ENCODE assay signal across 24 mouse cellular contexts in the genomic region with DNA sequence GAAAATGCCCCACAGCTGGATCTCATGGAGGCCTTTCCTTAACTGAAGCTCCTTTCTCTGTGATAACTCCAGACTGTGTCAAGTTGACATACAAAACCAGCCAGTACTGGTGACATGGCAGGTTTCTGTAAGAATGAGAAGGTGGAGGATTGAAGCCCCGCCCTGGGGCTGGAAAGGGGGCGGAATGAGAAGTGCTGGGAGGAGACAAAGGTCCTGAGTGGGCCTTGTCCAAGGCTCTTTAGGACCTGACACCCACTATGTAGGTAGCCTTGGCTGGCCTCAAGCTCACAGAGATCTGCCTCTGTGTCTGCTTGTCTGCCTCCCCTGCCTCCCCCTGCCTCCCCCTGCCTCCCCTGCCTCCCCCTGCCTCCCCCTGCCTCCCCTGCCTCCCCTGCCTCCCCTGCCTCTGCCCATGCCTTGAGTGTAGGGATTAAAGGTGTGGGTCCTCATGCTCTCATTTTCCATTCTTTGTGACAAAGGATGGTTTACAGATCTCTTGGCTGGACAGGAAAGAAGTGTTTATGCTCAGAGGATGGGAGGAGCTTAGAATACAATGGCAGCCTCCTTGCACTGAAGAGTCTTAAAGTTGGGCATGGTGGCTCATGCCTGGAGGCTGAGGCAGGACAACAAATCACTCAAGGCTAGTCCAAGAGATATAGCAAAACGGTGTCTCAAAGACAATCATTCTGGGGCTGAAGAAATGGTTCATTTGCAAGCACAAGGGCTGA. TPM values are rescaled to one million over a fixed set of nuclear protein-coding genes. Genes with fewer than 3 reads are reported as not detected.
A peak's percentile ranks its signal among the peaks of the same experiment; 100 is the strongest.
DNase-seq lines count a peak whose midpoint lies in the region; ATAC-seq and TF ChIP-seq lines count a peak whose summit lies in the region.
"Had no signal": no experiment of that assay in that cellular context is flagged by ENCODE, and none has a peak within 500 bp of the region (broad histone marks: within the 10 kb centered on the region; RNA-seq: fewer than 3 reads in every experiment).

No protein-coding gene starts in this region.

- H3K27me3 ChIP-seq in forebrain, embryonic 10.5 days (ENCODE audit: poor library complexity, severe bottlenecking), result peaks cover 9% of the 10 kb centered on the region; the same call in 1 of the 2 replicates
- peaks cover 4% of the 10 kb centered on the region; the same call in 1 of the 2 replicates for H3K27me3 ChIP-seq in forebrain, embryonic 12.5 days
- H3K27me3 ChIP-seq in lung, embryonic 15.5 days, result no peaks in the 10 kb centered on the region
- no peaks in the 10 kb centered on the region for H3K27me3 ChIP-seq in lung, postnatal 0 days (replicated peaks; ENCODE audit: insufficient read depth, low read length)
- H3K27me3 ChIP-seq in kidney, embryonic 14.5 days (ENCODE audit: control insufficient read depth, insufficient read depth, low read length), result no peaks in the 10 kb centered on the region
- H3K27me3 ChIP-seq in midbrain, postnatal 0 days (ENCODE audit: insufficient read depth, low read length), result no peaks in the 10 kb centered on the region
- H3K27me3 ChIP-seq: embryonic facial prominence, embryonic 15.5 days; heart, embryonic 15.5 days; hindbrain, embryonic 15.5 days had no signal

- no peak for TF ChIP-seq CTCF in lung, postnatal 0 days (IDR thresholded peaks at IDR 0.05)
- TF ChIP-seq CTCF in midbrain, postnatal 0 days (IDR thresholded peaks at IDR 0.05), result no peak

- no peak overlapping the region for H3K4me3 ChIP-seq in forebrain, embryonic 10.5 days
- H3K4me3 ChIP-seq in forebrain, embryonic 12.5 days (replicated peaks), result no peak overlapping the region
- no peak overlapping the region for H3K4me3 ChIP-seq in lung, embryonic 15.5 days
- no peak overlapping the region for H3K4me3 ChIP-seq in lung, postnatal 0 days (ENCODE audit: low read depth, low read length)
- no peak overlapping the region for H3K4me3 ChIP-seq in kidney, embryonic 14.5 days (ENCODE audit: low read length)
- H3K4me3 ChIP-seq in midbrain, postnatal 0 days (ENCODE audit: low read depth, low read length), result no peak overlapping the region
- H3K4me3 ChIP-seq: embryonic facial prominence, embryonic 15.5 days; erythroblast, embryonic 14.5 days; heart, embryonic 15.5 days; hindbrain, embryonic 10.5 days; hindbrain, embryonic 15.5 days had no signal

- 0 out of 2 replicates have a peak overlapping the region, but pooled peaks have one; percentile 15 for H3K27ac ChIP-seq in forebrain, embryonic 10.5 days
- no peak overlapping the region for H3K27ac ChIP-seq in forebrain, embryonic 12.5 days
- H3K27ac ChIP-seq in lung, embryonic 15.5 days, result peak overlapping the region; percentile 50; the same call in 1 of the 2 replicates
- H3K27ac ChIP-seq in lung, postnatal 0 days (ENCODE audit: low read length), result no peak overlapping the region
- H3K27ac ChIP-seq in kidney, embryonic 14.5 days (ENCODE audit: low read depth, low read length), result no peak overlapping the region
- no peak overlapping the region for H3K27ac ChIP-seq in midbrain, postnatal 0 days (ENCODE audit: low read depth, low read length)
- H3K27ac ChIP-seq: embryonic facial prominence, embryonic 15.5 days; heart, embryonic 15.5 days; hindbrain, embryonic 10.5 days; hindbrain, embryonic 15.5 days had no signal

- WGBS in forebrain, embryonic 10.5 days, result 75% methylated on average over 3 of the region's 3 CpGs
- 70% methylated on average over 3 of the region's 3 CpGs for WGBS in forebrain, embryonic 12.5 days
- 58% methylated on average over 3 of the region's 3 CpGs for WGBS in lung, embryonic 15.5 days
- WGBS in lung, postnatal 0 days, result 57% methylated on average over 3 of the region's 3 CpGs
- 84% methylated on average over 3 of the region's 3 CpGs for WGBS in kidney, embryonic 14.5 days
- 72% methylated on average over 3 of the region's 3 CpGs for WGBS in midbrain, postnatal 0 days

- no peak for DNase-seq in forebrain, embryonic 10.5 days (ENCODE audit: extremely low spot score, low spot score)
- DNase-seq in lung, postnatal 14 days, result no peak
- DNase-seq in lung, postnatal 0 days (ENCODE audit: low spot score), result peak; percentile 54
- DNase-seq in thymus, postnatal 36 days, result no peak
- no peak for DNase-seq in midbrain, postnatal 0 days (ENCODE audit: low spot score)
- DNase-seq: adrenal gland, postnatal 10 days; B cell, adult 2 months; cerebellum, adult 11 months; cerebellum, adult 8-10 months; cerebellum, postnatal 14 days; embryo, embryonic 11 days; gastrocnemius, postnatal 14 days; heart, postnatal 14 days had no signal

- H3K4me2 ChIP-seq in forebrain, embryonic 12.5 days, result no peak overlapping the region
- H3K4me2 ChIP-seq in lung, embryonic 15.5 days, result no peak overlapping the region
- H3K4me2 ChIP-seq in lung, postnatal 0 days (replicated peaks; ENCODE audit: low read depth, low read length), result no peak overlapping the region
- H3K4me2 ChIP-seq in kidney, embryonic 14.5 days (replicated peaks; ENCODE audit: low read depth, low read length), result no peak overlapping the region
- H3K4me2 ChIP-seq in midbrain, postnatal 0 days (ENCODE audit: low read depth, low read length, poor library complexity, severe bottlenecking), result no peak overlapping the region
- H3K4me2 ChIP-seq: embryonic facial prominence, embryonic 15.5 days; heart, embryonic 11.5 days; heart, embryonic 15.5 days; hindbrain, embryonic 15.5 days had no signal

- no peak for ATAC-seq in forebrain, embryonic 12.5 days (ENCODE audit: low FRiP score)
- ATAC-seq in lung, embryonic 15.5 days (ENCODE audit: borderline replicate concordance, extremely low read depth, low FRiP score, low TSS enrichment), result no peak
- peak; percentile 54 for ATAC-seq in lung, postnatal 0 days
- ATAC-seq in kidney, embryonic 14.5 days (ENCODE audit: low FRiP score, low TSS enrichment), result no peak
- ATAC-seq in midbrain, postnatal 0 days (ENCODE audit: low FRiP score), result no peak
- ATAC-seq: CD4-positive, CD25-positive, alpha-beta regulatory T cell, adult 4 months; forebrain, embryonic 16.5 days had no signal

- H3K9me3 ChIP-seq in forebrain, embryonic 10.5 days, result no peaks in the 10 kb centered on the region
- H3K9me3 ChIP-seq in forebrain, embryonic 12.5 days, result 0 out of 2 replicates have a peak, but pooled peaks cover 2% of the 10 kb centered on the region
- no peaks in the 10 kb centered on the region for H3K9me3 ChIP-seq in lung, embryonic 15.5 days
- H3K9me3 ChIP-seq in lung, postnatal 0 days (ENCODE audit: low read length), result no peaks in the 10 kb centered on the region
- no peaks in the 10 kb centered on the region for H3K9me3 ChIP-seq in kidney, embryonic 14.5 days (ENCODE audit: control insufficient read depth, low read length)
- no peaks in the 10 kb centered on the region for H3K9me3 ChIP-seq in midbrain, postnatal 0 days (ENCODE audit: low read length)
- H3K9me3 ChIP-seq: embryonic facial prominence, embryonic 15.5 days; heart, embryonic 15.5 days; hindbrain, embryonic 10.5 days; hindbrain, embryonic 15.5 days had no signal

- no peak overlapping the region for H3K9ac ChIP-seq in forebrain, embryonic 12.5 days
- no peak overlapping the region for H3K9ac ChIP-seq in lung, embryonic 15.5 days
- H3K9ac ChIP-seq in lung, postnatal 0 days (replicated peaks; ENCODE audit: low read depth), result no peak overlapping the region
- no peak overlapping the region for H3K9ac ChIP-seq in kidney, embryonic 14.5 days (ENCODE audit: low read depth, low read length)
- H3K9ac ChIP-seq in midbrain, postnatal 0 days (replicated peaks; ENCODE audit: low read length, poor library complexity, severe bottlenecking), result no peak overlapping the region
- H3K9ac ChIP-seq: embryonic facial prominence, embryonic 15.5 days; heart, embryonic 15.5 days; hindbrain, embryonic 15.5 days had no signal

- TF ChIP-seq EP300 in lung, postnatal 0 days (IDR thresholded peaks at IDR 0.05), result no peak

- H3K4me1 ChIP-seq in forebrain, embryonic 10.5 days, result peaks cover 13% of the 10 kb centered on the region
- no peaks in the 10 kb centered on the region for H3K4me1 ChIP-seq in forebrain, embryonic 12.5 days
- 0 out of 2 replicates have a peak, but pooled peaks cover 4% of the 10 kb centered on the region for H3K4me1 ChIP-seq in lung, embryonic 15.5 days
- no peaks in the 10 kb centered on the region for H3K4me1 ChIP-seq in lung, postnatal 0 days (ENCODE audit: insufficient read depth, low read depth, low read length)
- no peaks in the 10 kb centered on the region for H3K4me1 ChIP-seq in kidney, embryonic 14.5 days (ENCODE audit: control insufficient read depth, insufficient read depth, low read length)
- no peaks in the 10 kb centered on the region for H3K4me1 ChIP-seq in midbrain, postnatal 0 days (ENCODE audit: insufficient read depth, low read length)
- H3K4me1 ChIP-seq: heart, embryonic 15.5 days had no signal

- no peaks in the 10 kb centered on the region for H3K36me3 ChIP-seq in forebrain, embryonic 10.5 days (replicated peaks)
- H3K36me3 ChIP-seq in forebrain, embryonic 12.5 days (replicated peaks), result no peaks in the 10 kb centered on the region
- no peaks in the 10 kb centered on the region for H3K36me3 ChIP-seq in lung, embryonic 15.5 days
- H3K36me3 ChIP-seq in lung, postnatal 0 days (ENCODE audit: insufficient read depth, low read length), result no peaks in the 10 kb centered on the region
- H3K36me3 ChIP-seq in kidney, embryonic 14.5 days (ENCODE audit: control insufficient read depth, insufficient read depth, low read length), result no peaks in the 10 kb centered on the region
- H3K36me3 ChIP-seq in midbrain, postnatal 0 days (ENCODE audit: insufficient read depth, low read length), result no peaks in the 10 kb centered on the region
- H3K36me3 ChIP-seq: embryonic facial prominence, embryonic 15.5 days; heart, embryonic 15.5 days; hindbrain, embryonic 10.5 days; hindbrain, embryonic 15.5 days had no signal

RNA-seq across cellular contexts. Expression of gene Adgrl1, which starts 46.4 kb away (rescaled TPM):
- 11.1 and 12.5 TPM in 2 replicates for polyA plus RNA-seq in forebrain, embryonic 10.5 days (2016; fragmentation: Nextera tagmentation; extraction: Ambion mirVana)
- 30.4 and 31.3 TPM in 2 replicates for polyA plus RNA-seq in forebrain, embryonic 12.5 days (2016; fragmentation: Nextera tagmentation; extraction: Ambion mirVana)
- polyA plus RNA-seq in lung, embryonic 15.5 days (2015; fragmentation: Nextera tagmentation; extraction: Ambion mirVana), result 18.6 and 19.7 TPM in 2 replicates
- polyA plus RNA-seq in lung, postnatal 0 days (2015; fragmentation: Nextera tagmentation; extraction: Ambion mirVana), result 11.4 and 14.3 TPM in 2 replicates
- polyA plus RNA-seq in kidney, embryonic 14.5 days (2014; fragmentation: Nextera tagmentation; extraction: Ambion mirVana), result 24.4 and 27.5 TPM in 2 replicates
- total RNA-seq in midbrain, postnatal 0 days (2014; rRNA removed), result 394 and 593 TPM in 2 replicates
- 55.5 and 55.9 TPM in 2 replicates for polyA plus RNA-seq in midbrain, postnatal 0 days (2015; fragmentation: Nextera tagmentation; extraction: Ambion mirVana)

Comparison
In these comparisons a context has a peak if more than half of its experiments do, and no peak if none do; other contexts are left out.
1. H3K27ac ChIP-seq: peak in forebrain, embryonic 10.5 days (single experiment) and lung, embryonic 15.5 days (single experiment); none in forebrain, embryonic 12.5 days (single experiment), lung, postnatal 0 days (single experiment), kidney, embryonic 14.5 days (single experiment) and midbrain, postnatal 0 days (single experiment).